Mouse (Mus musculus) bone marrow macrophage, adult 2 months (primary cell): ENCODE measurements at regions not wholly inside any gene's neighbourhood (a gene's known extent, or its start where the extent isn't known, plus 50 kb on each side); places are given as distances from the start of the nearest gene placed in this dataset.

Source experiments
- CTCF ChIP-seq: IDR thresholded peaks from 2 replicates; pipeline ENCODE4 v1.5.1; 2012; ENCODE audit warnings: low read depth, mild to moderate bottlenecking, low read length, moderate library complexity
- POLR2A ChIP-seq: IDR thresholded peaks from 2 replicates; pipeline ENCODE4 v1.6.1; 2012; ENCODE audit warnings: mild to moderate bottlenecking, low read depth, low read length, borderline replicate concordance

DNA sequence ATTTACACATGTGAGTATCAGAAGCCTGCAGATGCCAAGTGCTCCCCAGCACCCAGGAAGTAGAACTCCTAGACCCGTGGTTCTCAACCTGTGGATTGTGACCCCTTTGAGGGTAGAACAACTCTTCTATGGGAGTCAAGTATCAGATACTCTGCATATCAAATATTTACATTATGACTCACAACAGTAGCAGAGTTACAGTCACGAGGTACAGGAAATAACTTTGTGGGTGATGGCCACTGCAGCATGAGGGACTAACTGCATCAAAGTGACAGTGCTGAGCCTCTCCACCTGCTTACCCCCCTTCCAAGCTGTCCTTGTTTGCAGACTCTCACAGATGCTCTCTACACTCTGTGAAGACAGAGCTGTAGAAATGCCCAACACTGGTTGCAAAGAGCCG lies 145.6 kb downstream of the Enc1 start:
- TF ChIP-seq CTCF: no peak
- TF ChIP-seq POLR2A: no peak
